Mouse (Mus musculus) E14TG2a.4 (cell line): ENCODE results near the gene Rnf43.

Experiments
- H3K27me3 ChIP-seq: 2 replicates; pipeline ENCODE4 v1.6.1; 2014; ENCODE audit warnings: low read length, control low read depth; ENCODE audit not compliant: insufficient read depth
- H3K36me3 ChIP-seq: 2 replicates; pipeline ENCODE4 v1.6.1; 2014; ENCODE audit warnings: low read length, control low read depth; ENCODE audit not compliant: insufficient read depth
- H3K4me1 ChIP-seq: replicated peaks from 2 replicates; pipeline ENCODE4 v1.6.1; 2014; ENCODE audit warnings: low read depth, low read length, control low read depth
- H3K4me3 ChIP-seq: replicated peaks from 2 replicates; pipeline ENCODE4 v1.5.1; 2014; ENCODE audit warnings: mild to moderate bottlenecking, low read length
- H3K9me3 ChIP-seq: 2 replicates; pipeline ENCODE4 v1.6.1; 2014; ENCODE audit warnings: low read length, control low read depth
- CTCF ChIP-seq: conservative IDR thresholded peaks from 2 replicates; pipeline ENCODE4 v1.5.1; 2014; ENCODE audit warnings: low read length
- NANOG ChIP-seq: IDR thresholded peaks from 2 replicates; pipeline ENCODE4 v1.6.1; 2014; ENCODE audit warnings: borderline replicate concordance, low read length, mixed read lengths
- POU5F1 ChIP-seq: IDR thresholded peaks from 2 replicates; pipeline ENCODE4 v1.6.1; 2014; ENCODE audit warnings: low read length, borderline replicate concordance

The Rnf43 gene

DNA sequence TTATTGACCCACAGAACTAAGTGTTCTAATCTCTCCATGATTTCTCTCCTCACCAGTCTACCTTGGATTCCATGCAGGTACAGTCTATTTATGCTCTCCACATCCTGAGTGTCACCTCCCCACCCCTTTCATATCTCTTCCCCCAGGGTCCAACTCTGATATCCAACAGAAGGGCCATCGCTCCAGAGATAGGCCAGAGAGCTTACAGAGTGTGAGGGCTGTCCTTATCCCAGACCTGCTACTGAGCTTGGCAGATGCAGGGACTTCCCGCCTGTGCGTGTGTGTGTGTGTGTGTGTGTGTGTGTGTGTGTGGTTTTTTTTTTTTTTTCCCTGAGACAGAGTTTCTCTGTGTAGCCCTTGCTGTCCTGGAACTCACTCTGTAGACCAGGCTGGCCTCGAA lies 106.2 kb downstream of the Rnf43 start:
- Histone ChIP-seq H3K36me3 (no peaks in the 10 kb centered on the region), H3K4me1 (peaks cover 18% of the 10 kb centered on the region), H3K4me3 (no peak overlapping the region), H3K27me3 (peaks cover 50% of the 10 kb centered on the region), H3K9me3 (no peaks in the 10 kb centered on the region)
- TF ChIP-seq NANOG: no peak
- no peak for TF ChIP-seq POU5F1
- TF ChIP-seq CTCF: no peak

DNA sequence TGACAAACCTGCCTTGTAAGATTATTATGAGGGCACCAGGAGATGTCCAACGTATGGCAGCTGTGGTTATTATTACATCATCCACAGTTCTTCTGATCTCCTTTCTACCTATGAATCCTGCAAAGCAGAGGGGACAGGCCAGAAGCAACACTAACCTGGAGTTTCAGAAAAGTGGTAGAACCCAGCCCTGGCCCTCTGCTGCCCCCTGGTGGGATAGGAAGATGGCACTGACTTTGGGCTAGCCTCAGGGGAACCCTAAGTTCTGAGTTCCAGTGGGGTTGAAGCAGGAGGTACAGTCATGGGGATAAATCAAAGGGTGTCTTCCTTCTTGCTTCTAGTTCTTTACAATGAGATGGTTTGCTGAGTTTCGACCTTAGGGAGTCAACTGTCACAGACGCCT lies 108.5 kb downstream of the Rnf43 start:
- Histone ChIP-seq H3K27me3 (peaks cover 39% of the 10 kb centered on the region), H3K4me1 (peaks cover 10% of the 10 kb centered on the region; the same call in 1 of the 2 replicates), H3K4me3 (no peak overlapping the region), H3K9me3 (no peaks in the 10 kb centered on the region), H3K36me3 (no peaks in the 10 kb centered on the region)
- TF ChIP-seq POU5F1: no peak
- TF ChIP-seq CTCF: peak; percentile 89
- TF ChIP-seq NANOG: no peak

DNA sequence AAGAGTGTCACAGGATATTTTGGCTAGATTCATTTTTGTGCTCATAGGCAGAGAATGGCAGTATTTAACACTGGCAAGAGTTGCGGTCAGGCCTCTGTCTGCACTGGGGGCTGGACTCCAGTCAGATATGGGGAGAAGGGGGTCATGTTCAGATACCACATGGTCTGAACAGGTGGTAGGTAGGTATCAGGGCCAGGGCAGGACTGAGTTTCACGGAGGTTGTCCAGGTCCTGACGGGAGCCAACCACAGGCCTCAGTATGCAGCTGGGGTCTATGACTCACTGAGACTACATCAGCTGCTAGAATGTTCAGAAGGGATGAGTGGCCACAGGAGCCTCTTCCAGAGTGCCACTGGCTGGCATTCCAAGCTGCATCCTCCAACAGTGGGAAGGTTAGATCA lies 109.8 kb downstream of the Rnf43 start:
- H3K9me3 ChIP-seq: no peaks in the 10 kb centered on the region
- peaks cover 39% of the 10 kb centered on the region for H3K27me3 ChIP-seq
- TF ChIP-seq NANOG: no peak
- no peak for TF ChIP-seq CTCF
- no peak for TF ChIP-seq POU5F1
- no peak overlapping the region for H3K4me3 ChIP-seq
- H3K36me3 ChIP-seq: no peaks in the 10 kb centered on the region
- peaks cover 8% of the 10 kb centered on the region for H3K4me1 ChIP-seq

DNA sequence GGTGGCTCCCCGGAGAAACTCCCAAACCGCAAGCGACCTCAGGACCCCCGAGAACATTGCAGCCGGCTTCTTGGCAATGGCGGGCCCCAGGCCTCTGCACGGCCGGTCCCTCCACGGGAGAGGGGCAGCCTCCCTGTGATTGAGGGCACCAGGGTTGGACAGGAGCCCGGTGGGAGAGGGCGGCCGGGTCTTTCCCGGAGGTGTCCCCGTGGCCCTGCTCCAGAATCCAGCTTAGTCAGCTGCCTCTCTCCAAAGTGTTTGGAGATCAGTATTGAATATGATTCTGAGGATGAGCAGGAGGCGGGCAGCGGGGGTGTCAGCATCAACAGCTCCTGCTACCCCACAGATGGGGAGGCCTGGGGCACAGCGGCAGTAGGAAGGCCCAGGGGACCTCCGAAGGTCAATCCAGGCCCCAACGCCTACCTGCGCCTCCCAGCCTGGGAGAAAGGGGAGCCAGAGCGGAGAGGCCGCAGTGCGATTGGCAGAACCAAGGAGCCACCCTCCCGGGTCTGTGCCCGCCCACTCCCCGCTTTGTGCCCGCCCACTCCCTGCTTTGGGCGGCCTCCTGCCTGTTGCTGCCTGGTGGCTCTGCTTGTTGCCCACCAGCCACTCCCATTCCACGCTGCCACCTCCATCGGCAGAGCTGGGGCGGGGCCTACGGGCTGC lies 115.7 kb downstream of the Rnf43 start:
- peak overlapping the region; percentile 75 for H3K4me3 ChIP-seq
- TF ChIP-seq CTCF (no peak), POU5F1 (no peak), NANOG (no peak)
- no peaks in the 10 kb centered on the region for H3K36me3 ChIP-seq
- peaks cover 33% of the 10 kb centered on the region for H3K4me1 ChIP-seq
- H3K9me3 ChIP-seq: no peaks in the 10 kb centered on the region
- peaks cover 70% of the 10 kb centered on the region for H3K27me3 ChIP-seq

GRCm38 (mm10) chr11:87778915-87779314 lies 116.4 kb downstream of the Rnf43 start:
- TF ChIP-seq POU5F1 (no peak), CTCF (no peak), NANOG (no peak)
- peaks cover 33% of the 10 kb centered on the region for H3K4me1 ChIP-seq
- H3K36me3 ChIP-seq: no peaks in the 10 kb centered on the region
- H3K27me3 ChIP-seq: peaks cover 76% of the 10 kb centered on the region
- peak overlapping the region; percentile 75 for H3K4me3 ChIP-seq
- no peaks in the 10 kb centered on the region for H3K9me3 ChIP-seq

GRCm38 (mm10) chr11:87779392-87779791 lies 116.9 kb downstream of the Rnf43 start:
- TF ChIP-seq CTCF (no peak), NANOG (no peak), POU5F1 (no peak)
- Histone ChIP-seq H3K36me3 (no peaks in the 10 kb centered on the region), H3K9me3 (no peaks in the 10 kb centered on the region), H3K27me3 (peaks cover 76% of the 10 kb centered on the region), H3K4me1 (peaks cover 32% of the 10 kb centered on the region), H3K4me3 (peak overlapping the region; percentile 75)

GRCm38 (mm10) chr11:87780130-87780529 lies 117.6 kb downstream of the Rnf43 start:
- Histone ChIP-seq H3K9me3 (no peaks in the 10 kb centered on the region), H3K27me3 (peaks cover 78% of the 10 kb centered on the region), H3K4me1 (peaks cover 26% of the 10 kb centered on the region), H3K4me3 (no peak overlapping the region), H3K36me3 (no peaks in the 10 kb centered on the region)
- TF ChIP-seq POU5F1 (no peak), CTCF (no peak), NANOG (no peak)
